Mouse (Mus musculus): Measurements from ENCODE around the gene Eps8. TPM values are rescaled to one million over a fixed set of nuclear protein-coding genes. Genes with fewer than 3 reads are reported as not detected.
A peak's percentile ranks its signal among the peaks of the same experiment; 100 is the strongest.

Gene Eps8
- total RNA-seq, 2 experiments from 2014 or later: 14.0 to 17.9 TPM

- no peak for DNase-seq (ENCODE audit: low spot score)
- intact Hi-C loops (cut with DNase I): no loop called here
These were observed 73.2 kb downstream of the Eps8 start for GRCm38 (mm10) chr6:137581331-137582010.

- intact Hi-C loops (cut with DNase I): no loop called here
- no peak for DNase-seq (ENCODE audit: low spot score)
These were observed 74.2 kb downstream of the Eps8 start for GRCm38 (mm10) chr6:137580503-137580902.

- DNase-seq (ENCODE audit: low spot score): no peak
- intact Hi-C loops (cut with DNase I): no loop called here
These were observed 77.9 kb downstream of the Eps8 start for GRCm38 (mm10) chr6:137576670-137577371.

- intact Hi-C loops (cut with DNase I): no loop called here
These were observed 78.6 kb downstream of the Eps8 start for GRCm38 (mm10) chr6:137576091-137576490.

GRCm38 (mm10) chr6:137573897-137574296, 80.8 kb downstream of the Eps8 start:
- intact Hi-C loops (cut with DNase I): no loop called here
- DNase-seq (ENCODE audit: low spot score): no peak

More at GRCm38 (mm10) chr6:137576091-137576490, 78.6 kb downstream of the Eps8 start:
- DNase-seq (ENCODE audit: low spot score): no peak

- no peak for DNase-seq (ENCODE audit: low spot score)
- intact Hi-C loops (cut with DNase I): no loop called here
These were observed 84.0 kb downstream of the Eps8 start for GRCm38 (mm10) chr6:137570718-137571131.

GRCm38 (mm10) chr6:137570019-137570418, 84.7 kb downstream of the Eps8 start:
- intact Hi-C loops (cut with DNase I): no loop called here
- DNase-seq (ENCODE audit: low spot score): no peak

- intact Hi-C loops (cut with DNase I): no loop called here
- no peak for DNase-seq (ENCODE audit: low spot score)
These were observed 85.6 kb downstream of the Eps8 start for GRCm38 (mm10) chr6:137569071-137569470.

- intact Hi-C loops (cut with DNase I): no loop called here
- no peak for DNase-seq (ENCODE audit: low spot score)
These were observed 88.8 kb downstream of the Eps8 start for GRCm38 (mm10) chr6:137565890-137566289.

- no peak for DNase-seq (ENCODE audit: low spot score)
These were observed 89.2 kb downstream of the Eps8 start for GRCm38 (mm10) chr6:137565454-137565853.

GRCm38 (mm10) chr6:137560358-137560859, 94.3 kb downstream of the Eps8 start:
- DNase-seq (ENCODE audit: low spot score): peak; percentile 38
- intact Hi-C loops (cut with DNase I): loop anchor here (5.0 kb wide), 1 partner anchor 87 kb away; no protein-coding TSS in a partner anchor

More at GRCm38 (mm10) chr6:137565454-137565853, 89.2 kb downstream of the Eps8 start:
- intact Hi-C loops (cut with DNase I): no loop called here

GRCm38 (mm10) chr6:137558840-137559239, 95.8 kb downstream of the Eps8 start:
- DNase-seq (ENCODE audit: low spot score): peak; percentile 78
- intact Hi-C loops (cut with DNase I): loop anchor here (5.0 kb wide), 1 partner anchor 163 kb away; no protein-coding TSS in a partner anchor

GRCm38 (mm10) chr6:137557671-137558070, 97.0 kb downstream of the Eps8 start:
- intact Hi-C loops (cut with DNase I): loop anchor here (5.0 kb wide), 1 partner anchor 165 kb away; no protein-coding TSS in a partner anchor
- DNase-seq (ENCODE audit: low spot score): no peak

GRCm38 (mm10) chr6:137557159-137557558, 97.5 kb downstream of the Eps8 start:
- DNase-seq (ENCODE audit: low spot score): no peak
- intact Hi-C loops (cut with DNase I): loop anchor here (5.0 kb wide), 1 partner anchor 165 kb away; no protein-coding TSS in a partner anchor

GRCm38 (mm10) chr6:137556636-137557035, 98.0 kb downstream of the Eps8 start:
- no peak for DNase-seq (ENCODE audit: low spot score)
- intact Hi-C loops (cut with DNase I): loop anchor here (5.0 kb wide), 1 partner anchor 166 kb away; no protein-coding TSS in a partner anchor

- no peak for DNase-seq (ENCODE audit: low spot score)
- intact Hi-C loops (cut with DNase I): loop anchor here (5.0 kb wide), 1 partner anchor 37 kb away; no protein-coding TSS in a partner anchor
These were observed 104.5 kb downstream of the Eps8 start for GRCm38 (mm10) chr6:137550181-137550580.

- intact Hi-C loops (cut with DNase I): loop anchor here (5.0 kb wide), 1 partner anchor 91 kb away; no protein-coding TSS in a partner anchor
- no peak for DNase-seq (ENCODE audit: low spot score)
These were observed 106.1 kb downstream of the Eps8 start for GRCm38 (mm10) chr6:137548613-137549012.

- no peak for DNase-seq (ENCODE audit: low spot score)
- intact Hi-C loops (cut with DNase I): loop anchor here (5.0 kb wide), 1 partner anchor 90 kb away; no protein-coding TSS in a partner anchor
These were observed 107.1 kb downstream of the Eps8 start for GRCm38 (mm10) chr6:137547555-137547954.

GRCm38 (mm10) chr6:137546101-137546500, 108.6 kb downstream of the Eps8 start:
- intact Hi-C loops (cut with DNase I): loop anchor here (5.0 kb wide), 1 partner anchor 89 kb away; no protein-coding TSS in a partner anchor
- no peak for DNase-seq (ENCODE audit: low spot score)

- intact Hi-C loops (cut with DNase I): loop anchor here (5.0 kb wide), 1 partner anchor 88 kb away; no protein-coding TSS in a partner anchor
These were observed 109.3 kb downstream of the Eps8 start for GRCm38 (mm10) chr6:137545341-137545740.

More at GRCm38 (mm10) chr6:137545341-137545740, 109.3 kb downstream of the Eps8 start:
- no peak for DNase-seq (ENCODE audit: low spot score)

All from heart, postnatal 25 days (tissue).